Mouse (Mus musculus) heart, postnatal 0 days (tissue): ENCODE measurements around the gene Pcyt1a.

Experiments
- CTCF ChIP-seq: IDR thresholded peaks from 2 replicates; pipeline ENCODE4 v1.5.1; 2016; ENCODE audit warnings: antibody characterized with exemption, control low read depth, low read depth
- EP300 ChIP-seq: IDR thresholded peaks from 2 replicates; pipeline ENCODE4 v1.6.1; 2016; ENCODE audit warnings: antibody characterized with exemption, low read depth

- TF ChIP-seq EP300 (no peak), CTCF (no peak)
Measured at GRCm38 (mm10) chr16:32407730-32408129, 23.0 kb upstream of the Pcyt1a start.
